Mouse (Mus musculus): ENCODE measurements at regions not wholly inside any gene's neighbourhood (a gene's known extent, or its start where the extent isn't known, plus 50 kb on each side); places are given as distances from the start of the nearest gene placed in this dataset.

GRCm38 (mm10) chr11:90088473-90088872 lies 58.3 kb downstream of the Tmem100 start:
- no peak for DNase-seq

- peak in 1 of 2 experiments; percentile 12 for DNase-seq
Observed at GRCm38 (mm10) chr11:90094052-90094451, 63.9 kb downstream of the Tmem100 start.

- no peak for DNase-seq
Observed at GRCm38 (mm10) chr11:90094700-90095355, 64.7 kb downstream of the Tmem100 start.

- DNase-seq, result no peak
Observed at GRCm38 (mm10) chr11:90098471-90098870, 68.3 kb downstream of the Tmem100 start.

GRCm38 (mm10) chr11:90099178-90099577 lies 69.0 kb downstream of the Tmem100 start:
- DNase-seq, result no peak

- DNase-seq, result no peak
Observed at GRCm38 (mm10) chr11:90100161-90100560, 70.0 kb downstream of the Tmem100 start.

GRCm38 (mm10) chr11:90101284-90101683 lies 71.1 kb downstream of the Tmem100 start:
- peak; percentile 79 to 90 for DNase-seq

- DNase-seq, result peak; percentile 38 to 67
Observed at GRCm38 (mm10) chr11:90106063-90106798, 76.1 kb downstream of the Tmem100 start.

- no peak for DNase-seq
Observed at GRCm38 (mm10) chr11:90109681-90110111, 77.8 kb upstream of the Gm45716 start.

GRCm38 (mm10) chr11:90110170-90110569 lies 77.3 kb upstream of the Gm45716 start:
- no peak for DNase-seq

GRCm38 (mm10) chr11:90112174-90112573 lies 75.3 kb upstream of the Gm45716 start:
- DNase-seq, result no peak

- no peak for DNase-seq
Observed at GRCm38 (mm10) chr11:90116676-90117663, 70.5 kb upstream of the Gm45716 start.

GRCm38 (mm10) chr11:90117664-90118295 lies 69.7 kb upstream of the Gm45716 start:
- no peak for DNase-seq

GRCm38 (mm10) chr11:90121902-90122301 lies 65.6 kb upstream of the Gm45716 start:
- no peak for DNase-seq

GRCm38 (mm10) chr11:90122709-90123108 lies 64.8 kb upstream of the Gm45716 start:
- no peak for DNase-seq

GRCm38 (mm10) chr11:90123851-90124250 lies 63.6 kb upstream of the Gm45716 start:
- peak; percentile 70 to 81 for DNase-seq

- no peak for DNase-seq
Observed at GRCm38 (mm10) chr11:90126289-90126688, 61.2 kb upstream of the Gm45716 start.

- peak in 1 of 2 experiments; percentile 41 for DNase-seq
Observed at GRCm38 (mm10) chr11:90128865-90129415, 58.5 kb upstream of the Gm45716 start.

GRCm38 (mm10) chr11:90129793-90130624 lies 57.5 kb upstream of the Gm45716 start:
- peak; percentile 72 for DNase-seq

GRCm38 (mm10) chr11:90130635-90131034 lies 56.8 kb upstream of the Gm45716 start:
- peak; percentile 81 to 86 for DNase-seq

- DNase-seq, result no peak
Observed at GRCm38 (mm10) chr11:90132579-90132978, 54.9 kb upstream of the Gm45716 start.

All from heart, adult 18-20 months (tissue).